Mouse (Mus musculus) granulocyte monocyte progenitor cell, adult 5-6 weeks (primary cell): Measurements from ENCODE around the gene H2-Ab1. TPM values are rescaled to one million over a fixed set of nuclear protein-coding genes. Genes with fewer than 3 reads are reported as not detected.

Experiments
- ATAC-seq: replicated peaks from 2 replicates; pipeline ENCODE4 v1.8.0; 2016; ENCODE audit warnings: mild to moderate bottlenecking, moderate TSS enrichment, inconsistent platforms; ENCODE audit not compliant: poor library complexity, severe bottlenecking
- total RNA-seq, 2 experiments: library from RNA; stranded (forward) in 1 of 2; stranded (reverse) in 1 of 2; fragments of 200-712, 200-1000 nt in 1 of 2; fragments of >200 nt in 1 of 2; fragmentation: Nextera tagmentation in 1 of 2; gene quantifications; 2 replicates each; pipeline ENCODE4 v1.2.3; 2014 to 2017

The H2-Ab1 gene
- total RNA-seq, 2 experiments from 2014 or later: 35.8 to 40.7 TPM

- ATAC-seq: no peak
Observed at GRCm38 (mm10) chr17:34237741-34238140, 19.7 kb upstream of the H2-Ab1 start.

- ATAC-seq: 0 out of 2 replicates have a peak, but pooled peaks have one; percentile 18
Observed at GRCm38 (mm10) chr17:34238706-34239105, 18.8 kb upstream of the H2-Ab1 start, which contains the start of gene H2-Ob. TSS of gene H2-Ob (plus strand) at chr17:34238903.

GRCm38 (mm10) chr17:34239601-34240041 is 17.9 kb upstream of the H2-Ab1 start:
- peak; percentile 71 for ATAC-seq

GRCm38 (mm10) chr17:34240366-34240765 is 17.1 kb upstream of the H2-Ab1 start:
- ATAC-seq: no peak

GRCm38 (mm10) chr17:34240916-34241315 is 16.6 kb upstream of the H2-Ab1 start:
- ATAC-seq: no peak

- no peak for ATAC-seq
Observed at GRCm38 (mm10) chr17:34244656-34245055, 12.8 kb upstream of the H2-Ab1 start.

- ATAC-seq: no peak
Observed at GRCm38 (mm10) chr17:34247047-34247446, 10.4 kb upstream of the H2-Ab1 start.

GRCm38 (mm10) chr17:34248764-34249163 is 8.7 kb upstream of the H2-Ab1 start:
- ATAC-seq: peak; percentile 93

- ATAC-seq: no peak
Observed at GRCm38 (mm10) chr17:34249361-34249760, 8.1 kb upstream of the H2-Ab1 start.

- 0 out of 2 replicates have a peak, but pooled peaks have one; percentile 50 for ATAC-seq
Observed at GRCm38 (mm10) chr17:34249878-34250277, 7.6 kb upstream of the H2-Ab1 start.

- no peak for ATAC-seq
Observed at GRCm38 (mm10) chr17:34251666-34252065, 5.8 kb upstream of the H2-Ab1 start.

GRCm38 (mm10) chr17:34256501-34256900 is 988 bp upstream of the H2-Ab1 start:
- no peak for ATAC-seq

- ATAC-seq: no peak
Observed at GRCm38 (mm10) chr17:34260551-34260950, 3.1 kb downstream of the H2-Ab1 start.

GRCm38 (mm10) chr17:34261502-34261901 is 4.0 kb downstream of the H2-Ab1 start:
- ATAC-seq: peak; percentile 26

- peak; percentile 76 for ATAC-seq
Observed at GRCm38 (mm10) chr17:34263068-34263467, 5.6 kb downstream of the H2-Ab1 start.

- 0 out of 2 replicates have a peak, but pooled peaks have one; percentile 24 for ATAC-seq
Observed at GRCm38 (mm10) chr17:34263811-34264371, 6.4 kb downstream of the H2-Ab1 start.

GRCm38 (mm10) chr17:34264452-34265351 is 7.2 kb downstream of the H2-Ab1 start:
- ATAC-seq: peak; percentile 20

- no peak for ATAC-seq
Observed at GRCm38 (mm10) chr17:34268262-34268661, 10.8 kb downstream of the H2-Ab1 start.

- no peak for ATAC-seq
Observed at GRCm38 (mm10) chr17:34268748-34269147, 11.3 kb downstream of the H2-Ab1 start.

GRCm38 (mm10) chr17:34269817-34270216 is 12.3 kb downstream of the H2-Ab1 start:
- no peak for ATAC-seq

- ATAC-seq: no peak
Observed at GRCm38 (mm10) chr17:34270230-34270629, 12.7 kb downstream of the H2-Ab1 start.
